Mouse (Mus musculus) right cerebral cortex, adult 18-20 months (tissue): ENCODE measurements at regions not wholly inside any gene's neighbourhood (a gene's known extent, or its start where the extent isn't known, plus 50 kb on each side); places are given as distances from the start of the nearest gene placed in this dataset.

Experiments
- DNase-seq: peaks from one replicate; pipeline ENCODE4 v3.0.0; 2022; ENCODE audit warnings: mixed read lengths

- no peak for DNase-seq
These were observed 112.1 kb upstream of the Slc24a5 start for GRCm38 (mm10) chr2:124955843-124956242.

GRCm38 (mm10) chr2:124959431-124959830, 108.5 kb upstream of the Slc24a5 start:
- no peak for DNase-seq

- no peak for DNase-seq
These were observed 95.8 kb upstream of the Slc24a5 start for GRCm38 (mm10) chr2:124971826-124972749.

DNA sequence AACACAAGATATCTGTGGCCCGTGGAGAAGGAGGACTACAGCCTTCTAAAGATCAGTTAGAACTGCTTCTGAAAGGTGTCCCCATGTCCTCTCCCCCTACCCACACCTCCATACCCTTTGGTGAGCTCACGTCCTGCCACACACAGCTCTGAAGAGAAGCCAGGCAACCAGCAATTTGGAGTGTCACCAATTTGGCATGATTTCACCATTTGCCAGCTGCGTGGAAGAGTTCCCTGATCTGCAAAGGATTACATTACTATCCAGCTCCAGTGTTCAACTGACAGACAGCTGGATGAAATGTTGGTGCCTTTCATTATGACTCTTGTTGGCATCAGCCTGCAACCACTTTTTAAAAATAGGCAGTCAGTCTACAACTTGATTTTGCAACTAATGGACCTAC, 92.8 kb upstream of the Slc24a5 start:
- no peak for DNase-seq

DNA sequence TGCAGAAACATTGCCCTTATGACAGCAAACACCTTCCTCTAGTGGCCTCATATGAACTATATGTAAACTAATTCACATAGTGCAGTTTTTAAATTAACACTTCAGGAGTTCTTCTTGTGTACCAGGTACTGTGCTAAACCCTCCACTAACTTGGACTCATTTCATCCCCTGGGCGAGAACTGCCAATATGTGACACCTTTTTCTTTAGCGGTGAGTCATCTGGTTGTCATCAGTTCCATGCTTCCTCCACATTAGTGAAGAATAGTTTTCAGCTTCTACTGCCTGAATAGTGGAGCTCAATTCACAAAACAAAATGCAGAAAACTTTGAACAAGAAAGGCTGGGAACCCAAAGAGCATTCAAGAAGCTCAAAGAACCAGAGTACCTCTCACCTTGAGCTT, 76.9 kb upstream of the Slc24a5 start:
- peak; percentile 43 for DNase-seq

DNA sequence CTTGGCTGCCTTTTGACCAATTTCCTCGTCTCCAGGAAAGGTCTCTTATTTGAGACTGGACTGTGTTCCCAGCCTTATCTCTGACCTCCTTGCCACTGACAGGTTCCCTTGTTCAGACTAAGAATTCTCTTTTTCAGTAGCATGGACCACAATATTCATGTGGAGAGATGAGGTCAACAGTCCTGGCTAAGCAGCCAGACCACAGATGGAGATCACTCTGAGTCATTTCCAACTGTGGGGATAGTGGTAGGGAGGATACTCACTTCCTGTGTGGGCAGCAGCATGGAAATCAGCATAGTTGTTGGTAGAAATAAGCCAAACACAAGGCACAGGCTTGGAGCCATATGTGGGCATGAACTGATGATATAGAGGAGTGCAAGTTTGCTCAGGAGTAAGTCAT, 52.9 kb upstream of the Slc24a5 start:
- peak; percentile 53 for DNase-seq

GRCm38 (mm10) chr2:125016946-125017345, 51.0 kb upstream of the Slc24a5 start:
- DNase-seq: no peak
